ENCODE assay signal across 21 mouse cellular contexts in the genomic region with DNA sequence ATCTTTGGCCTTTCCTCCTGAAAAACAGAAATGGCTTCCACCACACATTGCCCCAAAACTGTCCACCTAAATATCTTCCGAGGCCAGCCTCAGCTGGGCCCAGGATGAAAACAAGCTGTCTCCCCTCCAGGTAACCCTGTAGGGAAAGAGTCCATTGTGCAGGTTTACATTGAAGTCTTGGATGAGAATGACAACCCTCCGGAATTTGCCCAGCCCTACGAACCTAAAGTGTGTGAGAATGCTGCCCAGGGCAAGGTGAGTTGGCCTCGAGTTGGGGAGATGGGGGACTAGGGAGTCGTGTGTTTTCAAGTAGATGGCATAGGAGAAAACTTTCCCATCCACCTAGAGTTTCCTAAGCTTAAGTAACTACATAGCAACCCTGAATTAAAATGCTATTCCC. TPM values are rescaled to one million over a fixed set of nuclear protein-coding genes. Genes with fewer than 3 reads are reported as not detected.
"Had no signal": no experiment of that assay in that cellular context is flagged by ENCODE, and none has a peak within 500 bp of the region (broad histone marks: within the 10 kb centered on the region; RNA-seq: fewer than 3 reads in every experiment).

No protein-coding gene starts in this region.

- H3K27ac ChIP-seq: lung, embryonic 15.5 days; macrophage; midbrain, embryonic 12.5 days; neural tube, embryonic 12.5 days; stomach, embryonic 15.5 days; stomach, postnatal 0 days had no signal

- DNase-seq: liver, postnatal 0 days; lung, adult 2 months; lung, postnatal 14 days; lung, postnatal 36 days; midbrain, embryonic 14.5 days; right cerebral cortex, postnatal 14 days; thymus, adult 2 months; thymus, postnatal 25 days; thymus, postnatal 4 days had no signal

- ATAC-seq: liver, postnatal 0 days; lung, postnatal 0 days; midbrain, embryonic 16.5 days had no signal

- H3K9me3 ChIP-seq: lung, embryonic 15.5 days; megakaryocyte, embryonic 14.5 days; midbrain, embryonic 12.5 days; neural tube, embryonic 12.5 days; stomach, embryonic 15.5 days had no signal

- H3K27me3 ChIP-seq: lung, embryonic 15.5 days; midbrain, embryonic 12.5 days; neural tube, embryonic 12.5 days; stomach, embryonic 15.5 days had no signal

- H3K4me2 ChIP-seq: lung, embryonic 15.5 days; midbrain, embryonic 12.5 days; neural tube, embryonic 12.5 days; stomach, embryonic 15.5 days had no signal

- H3K9ac ChIP-seq: liver, postnatal 0 days; lung, embryonic 15.5 days; midbrain, embryonic 12.5 days; neural tube, embryonic 12.5 days; stomach, embryonic 15.5 days had no signal

- H3K4me1 ChIP-seq: lung, embryonic 15.5 days; midbrain, embryonic 12.5 days; neural tube, embryonic 12.5 days; stomach, embryonic 15.5 days had no signal

- H3K4me3 ChIP-seq: lung, embryonic 15.5 days; megakaryocyte, embryonic 14.5 days; midbrain, embryonic 12.5 days; neural tube, embryonic 12.5 days; stomach, embryonic 15.5 days had no signal

- H3K36me3 ChIP-seq: midbrain, embryonic 12.5 days; neural tube, embryonic 12.5 days; stomach, embryonic 15.5 days had no signal

RNA-seq across cellular contexts. Expression of gene Bean1, which starts 32.6 kb away (rescaled TPM):
- total RNA-seq: megakaryocyte progenitor cell, adult 5-6 weeks; monocyte, adult 5-6 weeks had no signal
- polyA plus RNA-seq: liver, postnatal 0 days; macrophage had no signal

RNA-seq across cellular contexts. Expression of gene Cdh5, which starts 36.2 kb away (rescaled TPM):
- total RNA-seq: megakaryocyte progenitor cell, adult 5-6 weeks; monocyte, adult 5-6 weeks; neutrophil, adult 5-6 weeks had no signal
